Mouse (Mus musculus) adrenal gland, postnatal 10 days (tissue): ENCODE results near the gene Tpk1. TPM values are rescaled to one million over a fixed set of nuclear protein-coding genes. Genes with fewer than 3 reads are reported as not detected.
"Not testable (repeated sequence)": the region's sequence is repeated elsewhere in the genome, so short reads cannot be mapped to it uniquely, and the experiment has no call there.

Source experiments
- DNase-seq: peaks from one replicate; pipeline ENCODE4 v3.0.0; 2021; ENCODE audit warnings: mixed read lengths
- total RNA-seq, 2 experiments: library from RNA; stranded (reverse); gene quantifications; 2 replicates each; pipeline ENCODE4 v1.2.3; 2021

The Tpk1 gene
- total RNA-seq, 2 experiments from 2014 or later: 9.5 to 14.4 TPM

DNA sequence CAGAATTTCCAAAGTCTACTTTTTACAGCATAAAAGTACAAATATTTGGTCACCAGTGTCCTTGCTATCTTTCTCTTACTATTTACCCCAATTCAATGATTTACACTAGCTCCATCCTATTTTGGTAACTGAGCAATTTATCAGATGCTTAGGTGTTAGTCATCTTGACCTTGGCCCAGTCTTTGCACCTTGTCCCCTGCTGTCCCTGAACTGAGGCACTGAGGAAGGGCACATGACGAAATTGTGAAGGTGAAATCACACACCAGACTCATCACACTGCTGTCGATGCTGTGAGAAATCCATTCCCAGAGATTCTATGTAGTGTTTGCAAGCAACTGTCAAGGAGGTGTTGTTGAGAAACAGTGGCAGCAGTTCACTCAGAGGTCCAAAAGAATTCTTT lies 145.9 kb downstream of the Tpk1 start:
- DNase-seq: peak; percentile 10

DNA sequence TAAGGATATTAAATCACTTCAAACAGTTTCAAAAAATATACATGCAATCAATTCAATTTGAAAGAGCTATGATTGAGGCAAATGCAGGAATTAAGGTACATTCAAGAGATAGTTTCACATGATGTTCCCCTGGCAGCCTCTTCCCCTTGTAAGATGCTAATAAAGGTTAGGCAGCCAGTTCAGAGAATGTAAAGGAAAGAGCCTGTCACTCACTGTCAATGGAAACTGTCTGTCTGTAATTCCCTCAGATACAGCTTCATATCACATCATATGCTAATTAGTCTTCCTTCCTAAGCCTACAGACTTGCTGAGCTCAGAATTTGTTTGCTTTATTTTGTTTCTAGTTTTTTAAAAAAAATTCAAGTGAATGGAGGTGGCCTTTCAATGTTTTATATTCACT lies 147.7 kb downstream of the Tpk1 start:
- DNase-seq: no peak

DNA sequence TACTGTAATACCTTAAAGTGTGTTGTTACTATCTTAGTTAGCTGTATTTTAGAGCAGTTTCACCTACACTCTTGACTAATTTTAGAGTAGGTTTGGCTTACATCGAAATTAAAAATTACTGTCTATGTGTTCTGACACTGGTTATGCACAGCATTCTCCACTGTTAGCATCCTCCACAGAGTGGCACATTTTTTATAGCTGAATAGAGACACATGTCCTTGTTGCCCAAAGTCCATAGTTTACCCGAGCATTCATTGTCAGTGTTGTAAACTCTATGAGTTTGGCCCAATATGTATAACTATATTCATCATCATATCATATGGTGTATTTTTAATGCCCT lies 148.8 kb downstream of the Tpk1 start:
- no peak for DNase-seq

DNA sequence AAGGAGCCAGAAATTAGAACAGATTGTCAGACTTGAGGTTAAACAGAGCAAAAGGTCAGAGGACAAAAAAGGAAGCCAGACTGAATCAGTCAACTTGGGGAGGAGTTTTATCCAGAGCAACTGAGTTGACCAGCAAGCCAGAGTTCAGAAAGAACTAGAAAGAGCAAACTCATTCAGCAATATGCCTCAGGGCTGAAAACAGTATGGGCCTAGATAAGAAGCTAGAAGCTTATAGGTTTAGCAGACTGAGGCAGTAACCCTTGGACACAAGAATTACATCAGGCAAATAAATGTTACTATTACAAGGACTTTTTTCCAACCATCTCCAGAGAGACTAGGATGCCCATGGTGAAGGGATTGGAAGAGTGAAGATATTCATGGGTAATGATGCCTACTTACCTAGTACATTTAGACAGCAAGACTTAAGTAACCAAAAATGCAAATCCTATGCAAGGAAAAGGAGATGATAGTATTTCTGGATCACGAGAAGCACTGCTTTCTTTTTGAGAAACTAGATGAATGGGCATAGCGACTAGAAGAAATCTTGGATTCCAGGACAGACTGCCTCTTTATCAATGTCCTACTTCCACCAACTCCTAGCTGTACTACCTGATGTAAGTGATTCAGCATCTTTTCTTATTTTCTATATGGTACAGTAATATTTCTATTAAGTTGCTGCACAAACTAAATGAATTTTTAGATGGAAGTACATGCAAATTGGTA lies 149.3 kb downstream of the Tpk1 start:
- no peak for DNase-seq

DNA sequence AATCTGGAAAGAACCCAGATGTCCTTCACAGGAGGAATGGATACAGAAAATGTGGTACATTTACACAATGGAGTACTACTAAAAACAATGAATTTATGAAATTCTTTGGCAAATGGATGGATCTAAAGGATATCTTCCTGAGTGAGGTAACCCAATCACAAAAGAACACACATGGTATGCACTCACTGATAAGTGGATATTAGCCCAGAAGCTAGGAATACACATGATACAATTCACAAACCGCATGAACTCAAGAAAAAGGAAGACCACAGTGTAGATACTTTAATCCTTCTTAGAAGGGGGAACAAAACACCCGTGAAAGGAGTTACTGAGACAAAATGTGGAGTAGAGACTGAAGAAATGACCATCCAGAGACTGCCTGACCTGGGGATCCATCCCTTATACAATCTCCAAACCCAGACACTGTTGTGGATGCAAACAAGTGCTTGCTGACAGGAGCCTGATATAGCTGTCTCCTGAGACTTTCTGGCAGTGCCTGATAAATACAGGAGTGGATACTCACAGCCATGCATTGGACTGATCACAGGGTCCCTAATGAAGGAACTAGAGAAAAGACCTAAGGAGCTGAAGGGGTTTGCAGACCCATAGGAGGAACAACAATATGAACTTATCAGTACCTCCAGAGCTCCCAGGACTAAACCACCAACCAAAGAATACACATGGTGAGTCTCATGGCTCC lies 159.2 kb downstream of the Tpk1 start:
- not testable (repeated sequence) for DNase-seq

DNA sequence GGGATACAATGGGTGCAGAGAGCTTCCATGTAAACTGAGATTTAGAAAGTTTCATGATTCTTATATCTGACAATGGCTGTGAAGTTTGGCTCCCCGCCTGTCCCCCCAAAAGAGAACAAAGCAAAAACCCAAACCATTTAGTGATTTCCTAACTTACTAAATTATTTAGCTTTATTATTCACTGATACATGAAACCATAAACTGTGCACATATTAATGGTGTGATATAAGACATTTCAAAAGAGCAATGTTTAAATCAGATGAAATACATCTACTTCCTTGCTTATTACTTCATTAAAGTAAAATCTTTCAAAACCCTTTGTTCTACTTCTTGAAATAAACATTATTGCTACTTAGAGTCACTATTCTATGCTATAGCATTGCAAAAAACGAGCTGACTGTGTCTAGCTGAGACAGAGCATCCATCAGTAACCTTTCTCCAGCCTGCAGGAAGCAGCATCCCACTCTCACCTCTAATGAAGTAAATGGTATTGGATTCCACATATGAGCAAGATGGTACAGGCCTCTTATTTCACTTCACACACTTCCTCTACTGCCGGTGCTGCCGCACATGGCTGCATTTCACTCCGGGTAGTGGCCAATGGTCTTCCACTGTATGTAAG lies 161.4 kb downstream of the Tpk1 start:
- DNase-seq: no peak

DNA sequence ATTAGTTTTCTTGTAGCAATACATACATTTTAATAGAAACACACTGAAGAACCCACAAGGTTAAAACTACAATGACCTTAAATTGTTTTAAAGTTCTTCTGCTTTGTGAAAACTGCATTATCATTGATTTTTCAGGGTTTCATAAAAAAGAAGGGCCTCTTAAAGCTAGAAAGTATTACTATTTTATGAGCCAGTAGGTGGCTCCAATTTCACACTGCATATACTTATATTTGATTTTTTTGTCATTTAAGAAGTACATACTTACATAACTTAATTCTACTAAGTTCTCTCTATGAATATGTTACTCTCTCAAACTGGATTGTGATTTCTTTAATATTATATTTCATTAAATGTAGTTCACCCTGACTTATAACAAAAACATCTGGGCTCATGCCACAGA lies 173.7 kb downstream of the Tpk1 start:
- no peak for DNase-seq

DNA sequence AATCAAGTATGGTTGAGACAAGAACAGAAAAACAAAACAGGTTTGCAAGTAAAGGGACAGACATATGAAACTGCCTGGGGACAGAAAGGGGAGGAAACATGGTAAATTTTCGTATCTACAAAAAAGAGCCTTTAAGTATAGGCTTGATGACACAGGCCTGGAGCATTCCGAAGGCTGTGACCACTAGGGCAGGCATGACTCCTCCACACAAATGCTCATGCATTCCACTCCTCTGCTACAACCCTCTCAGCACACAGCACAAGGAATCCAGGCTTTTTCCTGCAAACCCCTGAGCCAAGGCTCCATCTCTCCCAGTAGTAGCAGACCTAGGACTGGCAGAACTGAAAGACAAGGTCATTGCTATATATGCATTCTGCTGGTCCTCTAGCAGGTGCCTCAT lies 179.4 kb downstream of the Tpk1 start:
- no peak for DNase-seq

DNA sequence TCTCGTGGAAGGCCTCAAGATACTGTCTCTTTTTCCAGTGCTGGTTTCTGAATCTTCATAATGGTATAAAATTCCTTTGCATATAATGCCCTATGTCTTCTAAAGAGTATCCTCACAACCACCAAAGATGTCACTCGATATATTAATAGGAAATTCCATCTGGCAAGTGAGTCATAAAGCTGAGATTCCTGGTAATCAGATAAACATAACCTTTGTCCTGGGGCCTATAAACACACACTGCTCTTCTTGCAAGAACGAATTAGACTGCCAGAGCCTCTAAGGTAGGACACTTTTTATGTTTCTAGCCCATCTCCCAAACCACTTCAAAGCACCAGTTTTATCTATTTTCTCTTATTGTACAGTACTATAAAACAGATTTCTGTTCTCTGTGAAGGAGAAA lies 185.4 kb downstream of the Tpk1 start:
- DNase-seq: no peak

DNA sequence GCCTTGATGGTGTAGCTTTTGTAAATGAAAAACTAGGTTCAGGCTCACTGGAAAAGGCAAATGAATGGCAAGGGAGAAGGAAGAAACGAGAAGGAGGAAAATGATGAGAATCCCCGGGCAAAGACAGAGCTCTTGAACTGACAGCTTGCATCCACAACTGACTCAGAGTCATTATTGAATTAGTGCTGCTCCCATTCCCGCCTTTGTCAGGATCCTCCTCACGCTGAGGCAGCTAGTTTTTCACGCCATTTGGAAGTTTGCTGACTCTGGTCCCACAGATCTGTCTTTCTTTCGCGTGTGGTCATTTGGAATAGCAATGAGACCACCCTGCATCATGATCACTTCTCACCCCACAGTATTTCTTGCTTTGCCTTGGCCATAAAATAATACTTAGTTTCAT lies 187.3 kb downstream of the Tpk1 start:
- DNase-seq: no peak

DNA sequence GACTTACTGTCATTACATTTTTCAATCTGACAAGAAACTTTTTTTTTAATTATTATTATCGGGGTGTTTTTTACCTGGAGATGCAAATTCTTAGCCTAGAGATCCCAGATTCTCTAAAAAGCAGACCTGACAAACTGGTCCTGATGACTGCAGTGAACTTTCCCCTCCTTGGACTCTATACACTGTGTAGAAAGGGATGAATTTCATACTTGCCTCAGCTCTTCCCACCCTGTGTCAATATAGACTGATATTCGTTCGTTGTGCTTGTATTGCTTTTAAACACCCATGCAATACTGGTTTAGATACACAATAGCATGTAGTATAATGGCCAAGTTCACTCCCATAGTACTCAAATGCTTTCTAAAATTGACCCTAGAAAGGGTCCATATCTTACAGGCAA lies 189.7 kb downstream of the Tpk1 start:
- no peak for DNase-seq

DNA sequence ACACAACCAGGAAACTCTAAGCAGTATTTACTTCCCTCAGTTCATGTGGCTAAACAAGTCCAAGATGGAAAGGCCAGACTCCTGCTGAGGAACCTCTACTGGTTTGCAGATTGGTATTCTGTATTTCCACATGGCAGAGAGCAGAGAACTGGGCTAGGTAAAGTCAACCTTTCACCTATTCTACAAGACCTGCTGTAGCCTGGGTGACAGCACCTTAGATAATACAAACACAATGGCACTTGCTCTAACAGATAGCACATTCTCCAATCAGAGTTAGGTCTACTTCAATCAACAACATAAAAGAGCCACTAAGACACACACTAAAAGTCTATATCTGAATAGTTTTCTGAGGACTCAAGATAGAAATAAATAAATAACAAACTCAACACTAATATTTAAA lies 190.2 kb downstream of the Tpk1 start:
- no peak for DNase-seq

DNA sequence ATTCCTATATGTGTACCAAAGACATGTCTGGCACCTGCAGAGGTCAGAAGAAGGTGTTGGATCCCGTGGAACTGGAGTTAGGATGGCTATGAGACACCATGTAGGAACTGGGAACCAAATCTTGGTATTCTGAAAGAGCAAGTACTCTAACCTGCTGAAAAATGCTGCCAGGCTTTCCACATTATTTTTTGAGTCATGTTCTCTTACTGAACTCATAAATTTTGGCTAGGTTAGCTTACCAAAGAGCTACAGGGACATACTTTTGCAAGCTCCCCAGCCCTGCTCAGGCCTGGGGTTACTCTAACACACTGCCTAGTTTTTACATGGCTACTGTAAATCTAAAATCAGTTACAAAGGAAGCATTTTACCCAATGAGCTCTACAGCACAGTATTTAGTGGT lies 194.5 kb downstream of the Tpk1 start:
- DNase-seq: no peak

DNA sequence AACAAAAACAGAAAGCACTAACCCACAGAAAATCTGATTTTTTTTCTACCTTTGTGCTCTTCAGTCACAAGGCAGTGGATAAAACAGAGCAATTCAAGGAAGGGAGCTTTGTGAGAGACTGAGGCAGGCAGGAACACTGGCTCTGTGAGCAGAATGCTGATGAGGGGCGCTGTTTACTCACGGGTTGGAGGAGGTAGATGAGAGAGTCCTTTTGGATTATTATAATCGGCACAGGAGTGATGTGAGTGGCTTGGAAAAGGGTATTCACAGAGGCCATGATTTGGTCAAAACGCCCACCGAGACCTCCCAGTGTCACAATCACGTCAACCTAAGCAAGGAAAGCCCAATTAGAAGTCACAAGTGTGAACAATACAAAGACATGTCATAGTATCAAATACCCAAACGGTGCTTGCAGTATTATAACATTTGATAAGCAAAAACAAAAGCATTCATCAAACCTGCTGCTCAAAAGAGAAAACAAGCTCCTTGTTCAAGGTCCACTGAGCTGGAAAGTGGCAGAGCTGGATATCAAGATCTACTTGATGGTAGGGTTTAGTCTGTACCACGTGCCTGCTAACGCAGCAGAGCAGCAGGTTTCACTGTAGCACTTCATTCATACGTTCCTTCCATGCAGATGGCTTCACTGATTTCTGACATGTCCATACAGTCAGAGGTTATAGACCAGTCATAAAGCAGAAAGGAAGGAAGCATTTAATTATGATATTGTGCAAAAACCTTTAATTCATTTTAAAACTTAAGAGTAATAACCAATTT lies 197.1 kb downstream of the Tpk1 start:
- DNase-seq: no peak

DNA sequence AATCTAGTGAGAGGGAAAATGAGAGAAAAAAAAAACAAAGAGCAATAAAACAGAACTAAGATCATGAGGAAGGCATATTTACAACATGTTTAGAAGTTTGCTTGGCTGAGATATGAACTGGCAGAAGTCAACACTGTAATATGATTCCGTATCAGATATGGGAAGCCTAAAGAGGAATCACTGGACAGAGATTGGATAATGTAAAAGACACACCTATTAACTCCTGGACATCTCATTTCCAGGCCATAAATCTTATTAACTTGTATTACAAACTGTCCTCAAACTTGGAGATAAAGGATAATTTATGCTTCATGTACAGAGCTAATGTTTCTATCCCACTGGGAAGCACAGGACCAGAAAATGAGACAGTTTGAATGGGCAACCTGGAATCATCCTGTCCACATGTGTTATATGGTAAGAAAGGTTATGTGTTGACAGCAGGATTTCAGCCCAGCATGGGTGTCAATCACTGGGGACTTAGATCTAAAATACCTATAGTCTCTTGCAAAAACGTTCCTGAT lies 203.2 kb downstream of the Tpk1 start:
- DNase-seq: no peak

DNA sequence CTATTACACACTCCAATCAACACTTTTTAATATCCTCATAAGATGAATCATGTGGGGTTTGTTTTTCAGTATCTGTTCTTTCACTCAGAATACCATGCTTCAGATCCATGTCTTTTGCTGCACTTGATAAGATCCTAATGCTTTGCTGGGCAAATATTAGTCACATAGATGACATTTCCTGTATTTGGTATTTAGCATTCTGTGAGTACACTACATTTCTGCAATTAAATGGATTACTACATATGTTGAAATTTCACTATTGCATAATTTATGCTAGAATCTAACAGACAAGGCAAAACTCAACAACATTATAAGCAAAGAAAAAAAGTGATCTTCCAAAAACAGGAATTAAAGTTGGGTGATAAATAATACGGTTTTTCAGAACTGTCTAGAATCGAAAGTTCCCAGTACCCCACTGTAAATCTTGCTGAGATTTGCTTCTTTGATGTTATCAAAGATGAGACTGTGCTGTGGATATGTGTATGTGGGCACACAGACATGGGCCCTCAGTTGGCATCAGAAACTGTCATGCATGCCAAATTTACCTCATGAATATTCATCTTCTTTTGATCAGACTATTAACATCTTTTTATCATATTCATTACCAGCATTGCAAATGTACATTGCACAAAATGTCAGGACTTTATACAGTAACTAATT lies 203.8 kb downstream of the Tpk1 start:
- no peak for DNase-seq

DNA sequence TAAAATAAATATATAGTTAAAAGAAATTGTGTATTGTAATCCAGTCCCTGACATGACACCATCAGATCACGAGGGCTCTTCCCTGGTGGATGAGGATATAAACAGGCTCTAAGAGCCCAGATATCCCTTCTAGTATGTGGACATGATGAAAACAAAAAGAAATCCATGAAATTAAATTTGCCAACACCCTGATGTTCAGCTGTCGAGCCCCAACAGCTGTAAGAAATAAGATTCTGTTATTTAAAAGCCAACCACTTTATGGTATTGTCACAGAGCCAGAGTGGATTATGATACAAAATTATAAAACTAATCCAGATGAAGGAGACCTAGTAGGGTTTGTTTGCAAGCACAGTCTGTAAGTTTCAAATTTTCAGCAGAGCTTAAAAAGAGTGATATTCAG lies 207.0 kb downstream of the Tpk1 start:
- DNase-seq: no peak

DNA sequence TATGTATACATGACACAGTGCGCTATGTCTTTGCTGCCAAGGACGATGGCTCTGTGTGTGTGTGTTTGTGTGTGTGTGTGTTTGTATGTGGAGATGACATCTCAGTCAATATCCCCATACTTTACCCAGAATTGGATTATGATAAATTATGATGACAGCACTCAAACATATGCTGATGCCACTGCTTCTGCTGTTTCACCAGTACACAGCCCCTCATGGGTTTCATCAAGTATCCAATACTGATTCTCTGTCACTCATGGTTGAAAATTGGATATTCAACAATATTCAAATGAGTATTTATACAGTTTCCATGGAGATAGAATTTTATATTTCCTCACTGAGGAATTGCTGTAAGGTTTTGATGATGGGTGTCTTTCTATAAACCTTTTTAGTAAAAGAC lies 208.1 kb downstream of the Tpk1 start:
- DNase-seq: no peak

DNA sequence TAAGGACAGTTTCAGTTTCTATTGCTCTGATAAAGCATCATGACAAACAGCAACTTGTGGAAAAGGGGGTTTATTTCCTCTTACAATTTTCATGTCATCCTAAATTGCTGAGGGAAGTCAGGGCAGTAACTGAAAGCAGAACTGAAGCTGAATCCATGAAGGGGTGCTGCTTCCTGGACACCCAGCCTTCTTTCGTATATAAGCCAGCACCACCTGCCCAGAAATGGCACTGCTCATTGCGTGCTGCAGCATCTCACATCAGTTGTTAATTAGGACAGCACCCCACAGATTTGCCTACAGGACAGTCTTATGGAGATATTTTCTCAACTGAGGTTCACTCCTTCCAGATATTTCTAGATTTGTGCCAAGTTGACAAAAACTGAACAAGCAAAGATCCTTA lies 216.6 kb downstream of the Tpk1 start:
- DNase-seq: no peak

DNA sequence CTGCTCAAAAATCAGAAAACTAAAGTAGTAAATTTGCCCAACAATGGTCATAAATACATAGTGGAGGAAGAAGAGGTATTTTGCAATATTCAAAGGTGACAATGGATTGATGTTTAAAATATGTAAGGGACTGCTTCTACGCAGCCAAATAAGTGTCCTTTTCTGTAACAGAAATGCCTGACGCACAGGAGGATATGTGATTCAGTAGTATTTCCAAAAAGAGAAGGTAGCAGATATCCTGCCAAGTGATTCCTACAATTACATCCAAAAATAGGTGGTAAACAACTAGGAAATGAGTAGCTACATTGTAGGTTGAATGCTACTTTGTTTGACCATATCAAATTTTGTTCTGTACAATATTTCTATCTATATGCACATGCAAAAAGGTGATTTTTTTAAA lies 220.2 kb downstream of the Tpk1 start:
- no peak for DNase-seq

DNA sequence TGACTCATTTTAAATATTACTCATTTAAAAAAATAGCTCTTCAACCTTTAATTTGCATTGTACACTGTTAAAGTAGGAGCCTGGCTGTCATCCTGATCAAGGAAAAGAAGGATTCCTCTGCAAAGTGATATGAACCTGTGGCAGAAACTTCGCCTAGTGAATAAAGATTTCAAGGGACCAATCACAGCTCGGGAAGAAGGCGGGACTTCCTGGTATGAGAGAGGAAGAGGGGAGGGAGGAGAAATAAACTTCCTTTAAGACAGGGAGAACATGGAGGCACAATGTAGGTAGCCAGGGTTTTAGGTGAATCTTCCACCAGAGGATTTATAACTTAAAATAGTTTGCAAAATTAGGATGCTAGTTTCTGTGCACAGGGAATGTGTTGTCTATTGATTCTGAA lies 223.9 kb downstream of the Tpk1 start:
- no peak for DNase-seq

DNA sequence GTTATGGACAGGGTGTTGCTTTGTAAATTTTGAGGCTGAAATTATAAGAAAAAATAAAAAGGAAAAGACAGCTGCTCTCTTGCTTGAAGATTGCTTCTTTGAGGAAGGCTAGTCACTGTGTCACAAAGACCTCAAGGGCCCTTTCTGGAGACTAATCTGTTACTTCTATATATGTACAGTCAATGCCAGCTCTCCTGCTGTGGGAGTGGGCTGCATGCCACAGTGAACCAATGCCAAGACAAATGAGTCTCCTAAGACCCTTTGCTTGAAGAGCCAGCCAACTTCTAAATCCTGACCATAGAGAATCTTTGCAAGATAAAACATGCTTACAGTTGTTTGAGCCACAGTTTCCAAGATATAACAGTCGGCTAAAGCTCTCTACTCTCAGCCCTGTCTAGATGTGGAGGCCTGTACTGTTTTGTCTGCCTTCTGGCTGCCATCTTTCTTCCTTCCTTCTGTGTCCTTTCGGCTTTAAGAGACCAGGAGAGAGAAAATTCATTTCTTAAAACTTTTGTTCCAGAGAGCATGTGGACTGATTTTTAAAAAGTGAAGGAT lies 230.0 kb downstream of the Tpk1 start:
- no peak for DNase-seq
